Mouse (Mus musculus): ENCODE data around the gene Ddx17.

DNA sequence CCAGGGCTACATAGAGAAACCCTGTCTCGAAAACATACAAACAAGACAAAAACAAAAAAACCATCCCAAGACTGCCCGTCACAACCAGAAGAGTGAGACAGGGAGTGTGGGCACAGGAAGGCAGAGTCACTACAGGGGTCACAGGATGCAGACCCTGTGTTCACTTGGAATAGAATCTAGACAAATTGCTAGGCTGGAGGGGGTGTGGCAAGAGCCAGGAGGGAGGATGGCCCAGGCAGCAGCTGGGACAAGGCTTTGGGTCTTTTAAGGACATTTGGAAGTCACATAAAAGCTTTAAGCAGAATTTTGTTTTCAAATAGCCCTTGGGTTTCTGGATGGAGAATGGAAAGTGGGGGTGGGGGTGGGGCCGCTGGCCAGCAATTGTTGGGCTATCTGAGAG is 28.0 kb downstream of the Ddx17 start:
- TF ChIP-seq GATA1 (IDR thresholded peaks at IDR 0.05; ENCODE audit: borderline replicate concordance, low read length): no peak
- no peak for TF ChIP-seq CTCF (IDR thresholded peaks at IDR 0.05; ENCODE audit: low read depth, low read length)

All from G1E (cell line).